Mouse (Mus musculus) bone marrow macrophage, adult 2 months (primary cell): ENCODE data around the gene Hipk4.

Experiments used
- CTCF ChIP-seq: IDR thresholded peaks from 2 replicates; pipeline ENCODE4 v1.5.1; 2012; ENCODE audit warnings: low read depth, mild to moderate bottlenecking, low read length, moderate library complexity
- POLR2A ChIP-seq: IDR thresholded peaks from 2 replicates; pipeline ENCODE4 v1.6.1; 2012; ENCODE audit warnings: mild to moderate bottlenecking, low read depth, low read length, borderline replicate concordance

- no peak for TF ChIP-seq CTCF
- no peak for TF ChIP-seq POLR2A
Observed at GRCm38 (mm10) chr7:27522967-27523366, at the start of gene Hipk4.
